Mouse (Mus musculus) heart, embryonic 13.5 days (tissue): ENCODE results near the gene Mfap3l. TPM values are rescaled to one million over a fixed set of nuclear protein-coding genes. Genes with fewer than 3 reads are reported as not detected.
"Not testable (repeated sequence)": the region's sequence is repeated elsewhere in the genome, so short reads cannot be mapped to it uniquely, and the experiment has no call there.

Experiments
- ATAC-seq: fragments of 200-750 bp; cut with Nextera tagmentation; 2 replicates; pipeline ENCODE4 v1.8.0; 2017; ENCODE audit warnings: moderate TSS enrichment; ENCODE audit not compliant: insufficient number of reproducible peaks, low FRiP score, low TSS enrichment; ENCODE audit errors: extremely low read depth
- H3K27ac ChIP-seq: fragments of 300-500 bp; sonication (generic); replicated peaks from 2 replicates; pipeline ENCODE4 v1.5.1; 2015; ENCODE audit warnings: moderate library complexity, mild to moderate bottlenecking, inconsistent platforms
- H3K27me3 ChIP-seq: fragments of 300-500 bp; sonication (generic); replicated peaks from 2 replicates; pipeline ENCODE4 v1.6.1; 2015; ENCODE audit warnings: mild to moderate bottlenecking, inconsistent platforms
- H3K36me3 ChIP-seq: fragments of 300-500 bp; sonication (generic); 2 replicates; pipeline ENCODE4 v1.6.1; 2015; ENCODE audit warnings: mild to moderate bottlenecking, inconsistent platforms
- H3K4me1 ChIP-seq: fragments of 300-500 bp; sonication (generic); 2 replicates; pipeline ENCODE4 v1.6.1; 2015; ENCODE audit warnings: inconsistent platforms
- H3K4me2 ChIP-seq: fragments of 300-500 bp; sonication (generic); 2 replicates; pipeline ENCODE4 v1.6.1; 2015; ENCODE audit warnings: inconsistent platforms, mild to moderate bottlenecking, moderate library complexity
- H3K4me3 ChIP-seq: fragments of 300-500 bp; sonication (generic); 2 replicates; pipeline ENCODE4 v1.5.1; 2015; ENCODE audit warnings: moderate library complexity, mild to moderate bottlenecking, inconsistent platforms
- H3K9ac ChIP-seq: fragments of 300-500 bp; sonication (generic); 2 replicates; pipeline ENCODE4 v1.6.1; 2015; ENCODE audit warnings: inconsistent platforms, mild to moderate bottlenecking, moderate library complexity
- H3K9me3 ChIP-seq: fragments of 300-500 bp; sonication (generic); 2 replicates; pipeline ENCODE4 v1.6.1; 2016; ENCODE audit warnings: inconsistent platforms
- WGBS: fragments of 180-500 bp; shearing (Covaris S2); methylation state at CpG from one replicate; pipeline ENCODE4 v1.1.7; 2015; ENCODE audit warnings: mixed read lengths; 5-methylcytosine and 5-hydroxymethylcytosine counted together
- polyA plus RNA-seq: library from polyadenylated mRNA; unstranded; fragments of >200 nt; fragmentation: Nextera tagmentation; extraction: Ambion mirVana; gene quantifications from 2 replicates; pipeline ENCODE4 v1.2.1, GENCODE M21; 2015

Mfap3l gene
- polyA plus RNA-seq, result 0.64 and 0.89 TPM in 2 replicates

- peak; percentile 95 for ATAC-seq
- under 1% methylated on average over 59 of the region's 60 CpGs for WGBS
- H3K27ac ChIP-seq, result peak within 1 kb of the TSS; percentile 46
- no peaks in the 10 kb centered on the region for H3K9me3 ChIP-seq
- peak within 1 kb of the TSS; percentile 74 for H3K4me3 ChIP-seq
- H3K36me3 ChIP-seq, result no peaks in the 10 kb centered on the region
- peak within 1 kb of the TSS; percentile 81 for H3K9ac ChIP-seq
- peaks cover 24% of the 10 kb centered on the region for H3K27me3 ChIP-seq
- H3K4me2 ChIP-seq, result peak within 1 kb of the TSS; percentile 95
- peaks cover 13% of the 10 kb centered on the region for H3K4me1 ChIP-seq
Observed at GRCm38 (mm10) chr8:60632250-60632932, at the start of gene Mfap3l. TSS of gene Mfap3l (plus strand) at chr8:60632827.

- Histone ChIP-seq H3K9me3 (no peaks in the 10 kb centered on the region), H3K4me2 (no peak overlapping the region), H3K27ac (no peak overlapping the region), H3K4me1 (no peaks in the 10 kb centered on the region), H3K9ac (no peak overlapping the region), H3K4me3 (no peak overlapping the region), H3K36me3 (no peaks in the 10 kb centered on the region), H3K27me3 (no peaks in the 10 kb centered on the region)
- ATAC-seq, result no peak
- WGBS, result 45% methylated on average over 2 of the region's 2 CpGs
Observed at GRCm38 (mm10) chr8:60583369-60583768, 49.3 kb upstream of the Mfap3l start.

DNA sequence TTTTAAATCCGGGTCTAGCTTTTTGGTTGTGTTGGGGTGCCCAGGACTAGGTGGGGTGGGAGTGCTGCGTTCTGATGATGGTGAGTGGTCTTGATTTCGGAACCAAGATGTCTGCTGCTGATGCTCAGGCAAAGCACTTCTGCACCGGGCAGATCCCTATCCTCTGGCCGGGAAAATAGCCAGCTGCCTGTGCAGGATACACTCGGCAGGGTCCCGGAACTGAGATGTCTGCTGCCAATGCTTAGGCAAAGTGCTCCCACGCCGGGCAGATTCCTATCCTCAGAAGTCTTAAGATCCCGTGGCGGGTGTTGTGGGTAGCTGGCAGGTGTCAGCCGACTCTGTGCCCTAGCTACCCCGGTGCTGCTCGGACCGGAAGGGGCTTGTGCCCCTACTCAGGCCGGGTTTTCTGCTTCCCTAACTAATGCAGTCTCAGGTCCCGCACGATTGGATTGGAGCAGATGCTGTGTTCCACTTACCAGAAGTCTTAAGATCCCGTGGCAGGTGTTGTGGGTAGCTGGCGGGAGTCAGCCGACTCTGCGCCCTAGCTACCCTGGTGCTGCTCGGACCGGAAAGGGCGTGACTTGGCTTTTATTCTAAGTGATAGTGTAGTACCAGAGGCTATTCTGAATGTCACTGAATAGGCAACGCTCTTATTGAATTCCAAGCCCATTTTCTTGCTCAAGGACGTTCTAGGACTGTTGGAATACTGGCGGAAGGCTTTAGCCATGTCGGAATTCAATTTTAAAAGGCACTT, 41.1 kb upstream of the Mfap3l start:
- not testable (repeated sequence) for H3K27me3 ChIP-seq, H3K4me2 ChIP-seq, H3K4me1 ChIP-seq, H3K27ac ChIP-seq, H3K4me3 ChIP-seq, H3K9me3 ChIP-seq, H3K9ac ChIP-seq, H3K36me3 ChIP-seq, ATAC-seq
- 65% methylated on average over 29 of the region's 29 CpGs for WGBS

- Histone ChIP-seq H3K4me2 (no peak overlapping the region), H3K4me3 (no peak overlapping the region), H3K9ac (no peak overlapping the region), H3K4me1 (no peaks in the 10 kb centered on the region), H3K36me3 (no peaks in the 10 kb centered on the region), H3K27ac (no peak overlapping the region), H3K9me3 (no peaks in the 10 kb centered on the region), H3K27me3 (no peaks in the 10 kb centered on the region)
- 52% methylated on average over 3 of the region's 3 CpGs for WGBS
- ATAC-seq, result no peak
Observed at GRCm38 (mm10) chr8:60594761-60595160, 37.9 kb upstream of the Mfap3l start.

GRCm38 (mm10) chr8:60611580-60612111, 21.0 kb upstream of the Mfap3l start:
- Histone ChIP-seq H3K27me3 (no peaks in the 10 kb centered on the region), H3K4me2 (no peak overlapping the region), H3K36me3 (no peaks in the 10 kb centered on the region), H3K4me1 (no peaks in the 10 kb centered on the region), H3K4me3 (no peak overlapping the region), H3K9ac (no peak overlapping the region), H3K27ac (no peak overlapping the region), H3K9me3 (no peaks in the 10 kb centered on the region)
- ATAC-seq, result no peak

- Histone ChIP-seq H3K4me1 (no peaks in the 10 kb centered on the region), H3K36me3 (no peaks in the 10 kb centered on the region), H3K27ac (no peak overlapping the region), H3K9me3 (no peaks in the 10 kb centered on the region), H3K27me3 (no peaks in the 10 kb centered on the region), H3K4me3 (no peak overlapping the region), H3K9ac (no peak overlapping the region), H3K4me2 (no peak overlapping the region)
- no peak for ATAC-seq
- 36% methylated on average over 2 of the region's 2 CpGs for WGBS
Observed at GRCm38 (mm10) chr8:60616928-60617327, 15.7 kb upstream of the Mfap3l start.

DNA sequence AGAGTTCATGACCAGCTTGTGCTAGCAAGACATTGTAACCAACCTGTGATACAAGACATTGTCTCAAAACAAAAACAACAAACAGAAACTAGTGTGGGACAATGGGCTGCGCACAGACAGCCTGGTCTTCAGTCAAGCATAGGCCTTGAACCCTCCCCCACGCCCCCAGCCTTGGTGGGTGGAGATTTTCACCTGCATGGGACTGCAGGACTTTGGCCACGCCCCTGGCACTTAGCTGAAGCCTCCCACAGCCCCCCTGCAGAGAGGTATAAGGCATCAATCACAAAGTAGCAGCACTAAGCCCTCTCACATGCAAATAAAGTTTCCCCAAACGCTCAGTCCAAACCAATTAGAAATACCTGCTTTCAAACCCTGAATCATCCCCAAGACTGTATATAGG, 11.1 kb upstream of the Mfap3l start:
- Histone ChIP-seq H3K27ac (no peak overlapping the region), H3K27me3 (no peaks in the 10 kb centered on the region), H3K4me3 (no peak overlapping the region), H3K4me1 (no peaks in the 10 kb centered on the region), H3K9ac (no peak overlapping the region), H3K36me3 (no peaks in the 10 kb centered on the region), H3K9me3 (no peaks in the 10 kb centered on the region), H3K4me2 (no peak overlapping the region)
- WGBS, result 65% methylated on average over 4 of the region's 4 CpGs
- no peak for ATAC-seq

DNA sequence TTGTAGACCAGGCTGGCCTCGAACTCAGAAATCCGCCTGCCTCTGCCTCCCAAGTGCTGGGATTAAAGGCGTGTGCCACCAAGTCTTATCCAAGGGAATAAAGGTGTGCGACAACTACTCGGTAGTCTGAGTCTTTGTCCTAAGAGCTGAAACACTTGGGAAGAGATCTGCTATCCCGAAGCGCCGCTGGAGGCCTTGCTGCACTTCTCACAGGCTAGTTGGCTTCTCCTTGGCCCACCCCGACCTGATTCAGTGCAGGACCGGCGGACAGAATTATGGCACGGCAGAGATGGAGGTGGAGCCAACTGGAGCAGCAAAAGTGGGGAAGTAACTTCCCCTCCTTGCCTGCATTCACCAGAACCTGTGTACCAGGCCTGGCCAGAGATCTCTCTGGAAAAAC, 10.6 kb upstream of the Mfap3l start:
- Histone ChIP-seq H3K9me3 (no peaks in the 10 kb centered on the region), H3K9ac (no peak overlapping the region), H3K27me3 (no peaks in the 10 kb centered on the region), H3K4me2 (no peak overlapping the region), H3K4me3 (no peak overlapping the region), H3K36me3 (no peaks in the 10 kb centered on the region), H3K27ac (no peak overlapping the region), H3K4me1 (no peaks in the 10 kb centered on the region)
- WGBS, result 78% methylated on average over 12 of the region's 12 CpGs
- ATAC-seq, result no peak

GRCm38 (mm10) chr8:60623438-60623837, 9.2 kb upstream of the Mfap3l start:
- WGBS, result 51% methylated on average over 1 of the region's 1 CpGs
- Histone ChIP-seq H3K27ac (no peak overlapping the region), H3K27me3 (no peaks in the 10 kb centered on the region), H3K36me3 (no peaks in the 10 kb centered on the region), H3K4me3 (no peak overlapping the region), H3K4me1 (no peaks in the 10 kb centered on the region), H3K9me3 (no peaks in the 10 kb centered on the region), H3K4me2 (no peak overlapping the region), H3K9ac (no peak overlapping the region)
- no peak for ATAC-seq

DNA sequence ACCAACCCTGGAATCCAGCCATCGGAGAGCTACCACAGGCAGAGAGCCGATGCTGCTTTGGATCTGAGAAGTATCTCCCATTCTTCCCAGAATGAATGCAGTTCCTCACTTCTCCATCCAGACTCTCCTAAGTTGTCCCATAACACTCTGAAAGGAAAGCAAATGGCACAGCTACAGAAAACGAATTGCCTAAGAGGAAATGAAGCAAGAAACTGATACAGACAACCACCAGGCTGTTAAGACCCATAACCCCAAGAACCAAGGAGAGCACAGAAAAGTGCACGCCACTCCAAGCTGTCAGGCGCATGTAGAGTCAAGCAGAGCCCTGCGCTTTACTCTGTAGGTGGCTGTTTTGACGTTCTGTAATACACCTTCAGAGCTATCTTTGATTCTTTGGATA, 7.9 kb upstream of the Mfap3l start:
- H3K4me2 ChIP-seq, result no peak overlapping the region
- H3K27ac ChIP-seq, result no peak overlapping the region
- whole genome bisulfite sequencing, result 74% methylated on average over 7 of the region's 7 CpGs
- H3K9me3 ChIP-seq, result no peaks in the 10 kb centered on the region
- no peaks in the 10 kb centered on the region for H3K36me3 ChIP-seq
- ATAC-seq, result no peak
- no peak overlapping the region for H3K4me3 ChIP-seq
- no peaks in the 10 kb centered on the region for H3K4me1 ChIP-seq
- H3K9ac ChIP-seq, result no peak overlapping the region
- peaks cover 8% of the 10 kb centered on the region for H3K27me3 ChIP-seq

- Histone ChIP-seq H3K4me2 (no peak overlapping the region), H3K27me3 (peaks cover 21% of the 10 kb centered on the region), H3K9ac (no peak overlapping the region), H3K9me3 (no peaks in the 10 kb centered on the region), H3K4me1 (peaks cover 7% of the 10 kb centered on the region), H3K27ac (no peak overlapping the region), H3K4me3 (no peak overlapping the region), H3K36me3 (no peaks in the 10 kb centered on the region)
- ATAC-seq, result no peak
- 62% methylated on average over 3 of the region's 3 CpGs for WGBS
Observed at GRCm38 (mm10) chr8:60627937-60628336, 4.7 kb upstream of the Mfap3l start.

GRCm38 (mm10) chr8:60629059-60629458, 3.6 kb upstream of the Mfap3l start:
- Histone ChIP-seq H3K27ac (no peak overlapping the region), H3K9me3 (no peaks in the 10 kb centered on the region), H3K4me1 (peaks cover 13% of the 10 kb centered on the region), H3K36me3 (no peaks in the 10 kb centered on the region), H3K9ac (no peak overlapping the region), H3K27me3 (peaks cover 22% of the 10 kb centered on the region), H3K4me2 (no peak overlapping the region), H3K4me3 (no peak overlapping the region)
- ATAC-seq, result no peak
- 68% methylated on average over 4 of the region's 4 CpGs for WGBS
